Mouse (Mus musculus) intestine, embryonic 15.5 days (tissue): Measurements from ENCODE around the gene Klrb1c. TPM values are rescaled to one million over a fixed set of nuclear protein-coding genes. Genes with fewer than 3 reads are reported as not detected.
A peak's percentile ranks its signal among the peaks of the same experiment; 100 is the strongest.
"Not testable (repeated sequence)": the region's sequence is repeated elsewhere in the genome, so short reads cannot be mapped to it uniquely, and the experiment has no call there.

Experiments used
- ATAC-seq: fragments of 200-750 bp; cut with Nextera tagmentation; 2 replicates; pipeline ENCODE4 v1.8.0; 2017; ENCODE audit warnings: moderate TSS enrichment, moderate library complexity
- H3K27ac ChIP-seq: fragments of 300-500 bp; sonication (generic); 2 replicates; pipeline ENCODE4 v1.5.1; 2015; ENCODE audit warnings: mild to moderate bottlenecking, inconsistent platforms
- H3K27me3 ChIP-seq: fragments of 300-500 bp; sonication (generic); replicated peaks from 2 replicates; pipeline ENCODE4 v1.6.1; 2015; ENCODE audit warnings: inconsistent platforms
- H3K36me3 ChIP-seq: fragments of 300-500 bp; sonication (generic); 2 replicates; pipeline ENCODE4 v1.6.1; 2015; ENCODE audit warnings: inconsistent platforms
- H3K4me1 ChIP-seq: fragments of 300-500 bp; sonication (generic); replicated peaks from 2 replicates; pipeline ENCODE4 v1.6.1; 2015; ENCODE audit warnings: inconsistent platforms
- H3K4me2 ChIP-seq: fragments of 300-500 bp; sonication (generic); replicated peaks from 2 replicates; pipeline ENCODE4 v1.6.1; 2015; ENCODE audit warnings: mild to moderate bottlenecking, inconsistent platforms
- H3K4me3 ChIP-seq: fragments of 300-500 bp; sonication (generic); replicated peaks from 2 replicates; pipeline ENCODE4 v1.5.1; 2015; ENCODE audit warnings: inconsistent platforms
- H3K9ac ChIP-seq: fragments of 300-500 bp; sonication (generic); 2 replicates; pipeline ENCODE4 v1.6.1; 2015; ENCODE audit warnings: inconsistent platforms
- H3K9me3 ChIP-seq: fragments of 300-500 bp; sonication (generic); 2 replicates; pipeline ENCODE4 v1.6.1; 2016; ENCODE audit warnings: inconsistent platforms
- WGBS: fragments of 180-500 bp; shearing (Covaris S2); methylation state at CpG from one replicate; pipeline ENCODE4 v1.1.7; 2015; 5-methylcytosine and 5-hydroxymethylcytosine counted together
- polyA plus RNA-seq: library from polyadenylated mRNA; unstranded; fragments of >200 nt; fragmentation: Nextera tagmentation; extraction: Ambion mirVana; gene quantifications from 2 replicates; pipeline ENCODE4 v1.2.1, GENCODE M21; 2015

Gene Klrb1c
- polyA plus RNA-seq, 1 experiment from 2014 or later: 0.34 TPM

DNA sequence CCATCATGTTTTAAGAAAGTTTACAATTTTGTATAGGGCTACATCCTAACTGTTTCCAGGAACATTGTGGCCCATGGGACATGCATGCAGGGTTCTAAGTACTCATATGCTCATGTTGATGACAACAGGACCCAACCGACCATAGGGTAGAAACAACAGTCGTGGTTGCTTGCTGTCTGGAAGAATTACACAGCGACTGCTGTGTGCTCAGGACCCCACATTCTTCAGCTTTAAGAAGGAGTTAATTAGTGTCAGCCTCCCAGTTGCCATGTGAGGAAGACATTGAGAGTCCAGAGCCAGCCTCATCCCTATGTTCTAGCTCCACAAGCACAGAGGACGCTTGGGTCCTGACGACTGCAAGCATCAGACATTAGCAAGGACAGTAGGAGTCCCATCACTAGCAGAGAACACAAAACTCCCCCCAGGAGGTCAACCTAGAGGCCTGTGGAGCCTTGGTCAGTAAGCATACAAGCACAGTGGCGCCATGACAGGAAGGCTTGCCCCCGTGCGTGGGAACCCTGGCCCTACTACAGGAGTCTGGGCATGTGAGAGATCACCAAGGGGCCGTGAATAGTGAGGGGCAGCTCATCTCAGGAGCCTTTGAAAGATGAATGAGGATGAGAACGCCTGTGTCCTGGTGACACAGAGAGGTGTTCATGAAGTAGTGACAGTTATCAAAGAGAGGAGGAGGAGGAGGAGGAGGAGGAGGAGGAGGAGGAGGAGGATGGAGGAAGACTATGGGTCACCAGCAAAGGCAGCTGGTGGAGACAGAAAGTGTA lies 25.9 kb downstream of the Klrb1c start:
- H3K9me3 ChIP-seq, ATAC-seq, H3K27me3 ChIP-seq, H3K4me1 ChIP-seq, H3K27ac ChIP-seq, H3K36me3 ChIP-seq, H3K9ac ChIP-seq: not testable (repeated sequence)
- 76% methylated on average over 9 of the region's 10 CpGs for WGBS
- Histone ChIP-seq H3K4me3 (peak overlapping the region; percentile 54), H3K4me2 (peak overlapping the region; percentile 74)

DNA sequence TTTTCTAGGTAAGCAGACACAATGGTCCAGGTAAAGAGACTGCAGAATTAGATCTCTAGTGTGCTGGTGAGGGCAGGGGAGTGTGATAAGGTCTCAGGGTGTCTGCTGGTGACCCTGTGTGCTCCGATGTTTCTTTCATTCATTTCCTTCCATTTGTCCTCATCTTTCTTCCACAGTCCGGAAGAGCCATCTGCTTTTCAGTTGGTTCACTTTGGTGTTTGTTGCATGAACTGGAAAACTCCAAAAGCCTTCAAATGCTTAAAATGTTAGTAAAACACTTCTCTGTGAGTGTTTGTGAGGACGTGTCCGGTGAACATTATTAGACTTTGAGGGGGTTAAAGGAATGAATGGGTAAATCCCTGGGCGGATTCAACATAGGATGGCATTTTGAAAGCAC lies 27.9 kb downstream of the Klrb1c start:
- Histone ChIP-seq H3K4me3 (peak overlapping the region; percentile 63), H3K9ac (peak overlapping the region; percentile 30), H3K9me3 (no peaks in the 10 kb centered on the region), H3K27me3 (no peaks in the 10 kb centered on the region), H3K4me1 (peaks cover 3% of the 10 kb centered on the region; the same call in 1 of the 2 replicates), H3K27ac (no peak overlapping the region; the same call in 1 of the 2 replicates), H3K36me3 (no peaks in the 10 kb centered on the region), H3K4me2 (peak overlapping the region; percentile 51)
- WGBS: 41% methylated on average over 5 of the region's 5 CpGs
- ATAC-seq: no peak

DNA sequence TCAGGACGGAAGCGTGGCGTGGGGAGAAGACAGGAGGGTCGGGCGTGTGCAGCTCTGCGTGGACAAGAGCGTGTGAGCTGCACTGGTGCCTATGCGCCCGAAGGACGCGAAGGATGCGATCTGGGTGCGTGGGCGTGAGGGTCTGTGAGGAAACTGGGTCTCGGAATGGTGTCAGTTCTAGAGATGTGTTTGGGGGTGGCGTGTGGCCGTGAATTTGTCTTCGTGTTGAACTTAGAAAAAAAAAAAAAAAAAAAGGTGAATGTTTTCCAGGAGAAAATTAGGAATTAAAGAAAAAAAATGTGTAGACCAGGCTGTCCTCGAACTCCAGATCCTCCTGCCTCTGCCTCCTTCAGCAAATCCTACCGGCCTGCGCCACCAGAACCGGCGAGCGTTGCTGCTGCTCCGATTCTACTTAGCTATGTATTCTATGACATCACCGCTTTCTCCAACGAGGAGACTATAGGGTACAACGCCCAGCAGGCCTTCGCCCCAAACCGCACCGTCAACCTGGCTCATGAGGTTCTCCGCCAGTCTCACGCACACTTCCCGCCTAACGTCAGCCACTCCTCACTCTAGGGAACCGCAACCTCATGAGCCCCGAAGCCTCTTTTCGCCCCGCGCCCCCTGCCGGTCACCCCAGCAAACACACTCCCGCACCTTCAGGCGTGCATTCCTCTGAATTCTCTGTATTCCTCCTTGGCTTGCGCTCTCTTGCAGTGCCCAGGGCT lies 28.4 kb downstream of the Klrb1c start:
- H3K9ac ChIP-seq: peak overlapping the region; percentile 59
- ATAC-seq: peak; percentile 75
- H3K4me2 ChIP-seq: peak overlapping the region; percentile 51
- peak overlapping the region; percentile 85 for H3K27ac ChIP-seq
- H3K36me3 ChIP-seq, H3K9me3 ChIP-seq, H3K4me1 ChIP-seq, H3K27me3 ChIP-seq: not testable (repeated sequence)
- under 1% methylated on average over 44 of the region's 44 CpGs for WGBS
- peak overlapping the region; percentile 63 for H3K4me3 ChIP-seq

DNA sequence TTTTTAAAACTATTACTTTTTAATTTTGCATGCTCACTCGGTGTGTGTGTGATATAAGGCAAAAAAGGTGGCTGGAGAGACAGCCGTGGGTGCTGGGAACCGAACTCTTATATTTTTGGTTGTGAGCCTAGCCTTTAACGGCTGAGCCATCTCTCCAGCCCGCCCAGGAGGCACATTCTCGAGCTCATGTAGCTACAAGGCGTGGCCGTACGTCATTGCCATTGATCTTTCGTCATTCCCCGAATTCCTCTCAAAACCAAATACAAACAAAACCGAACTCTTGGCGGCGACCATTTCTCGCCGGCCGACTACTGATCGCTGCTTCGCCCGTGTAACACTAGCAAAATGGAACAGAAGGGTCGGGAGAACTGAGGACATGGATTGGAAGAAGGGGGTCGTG lies 29.0 kb downstream of the Klrb1c start:
- H3K36me3 ChIP-seq, H3K27me3 ChIP-seq, H3K9me3 ChIP-seq, H3K4me1 ChIP-seq: not testable (repeated sequence)
- H3K9ac ChIP-seq: peak overlapping the region; percentile 59
- ATAC-seq: peak; percentile 38
- under 1% methylated on average over 22 of the region's 22 CpGs for WGBS
- peak overlapping the region; percentile 47 for H3K4me2 ChIP-seq
- H3K4me3 ChIP-seq: peak overlapping the region; percentile 63
- peak overlapping the region; percentile 85 for H3K27ac ChIP-seq

DNA sequence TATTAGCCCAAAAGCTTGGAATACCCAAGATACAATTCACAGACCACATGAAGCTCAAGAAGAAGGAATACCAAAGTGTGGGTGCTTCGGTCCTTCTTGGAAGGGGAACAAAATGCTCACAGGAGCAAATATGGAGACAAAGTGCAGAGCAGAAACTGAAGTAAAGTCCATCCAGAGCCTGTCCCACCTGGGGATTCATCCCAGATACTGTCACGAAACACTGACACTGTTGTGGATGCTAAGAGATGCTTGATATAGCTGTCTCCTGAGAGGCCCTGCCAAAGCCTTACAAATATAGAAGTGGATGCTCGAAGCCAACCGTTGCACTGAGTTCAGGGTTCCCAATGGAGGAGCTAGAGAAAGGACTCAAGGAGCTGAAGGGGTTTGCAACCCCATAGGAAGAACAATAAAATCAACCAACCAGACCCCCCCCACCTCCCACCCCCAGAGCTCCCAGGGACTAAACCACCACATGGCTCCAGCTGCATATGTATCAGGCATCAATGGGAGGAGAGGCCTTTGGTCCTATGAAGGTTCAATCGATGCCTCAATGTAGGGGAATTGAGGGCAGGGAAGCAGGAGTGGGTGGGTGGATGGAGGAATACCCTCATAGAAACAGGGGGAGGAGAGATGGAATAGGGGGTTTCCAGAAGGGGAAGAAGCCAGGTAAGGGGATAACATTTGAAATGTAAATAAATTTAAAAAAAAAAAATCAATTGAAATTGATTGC lies 29.6 kb downstream of the Klrb1c start:
- WGBS: 85% methylated on average over 5 of the region's 5 CpGs
- Histone ChIP-seq H3K4me2 (0 out of 2 replicates have a peak overlapping the region, but pooled peaks have one; percentile 30), H3K4me3 (no peak overlapping the region), H3K9me3 (no peaks in the 10 kb centered on the region), H3K27me3 (no peaks in the 10 kb centered on the region), H3K9ac (no peak overlapping the region), H3K4me1 (peaks cover 6% of the 10 kb centered on the region; the same call in 1 of the 2 replicates), H3K36me3 (no peaks in the 10 kb centered on the region), H3K27ac (no peak overlapping the region)
- ATAC-seq: no peak

DNA sequence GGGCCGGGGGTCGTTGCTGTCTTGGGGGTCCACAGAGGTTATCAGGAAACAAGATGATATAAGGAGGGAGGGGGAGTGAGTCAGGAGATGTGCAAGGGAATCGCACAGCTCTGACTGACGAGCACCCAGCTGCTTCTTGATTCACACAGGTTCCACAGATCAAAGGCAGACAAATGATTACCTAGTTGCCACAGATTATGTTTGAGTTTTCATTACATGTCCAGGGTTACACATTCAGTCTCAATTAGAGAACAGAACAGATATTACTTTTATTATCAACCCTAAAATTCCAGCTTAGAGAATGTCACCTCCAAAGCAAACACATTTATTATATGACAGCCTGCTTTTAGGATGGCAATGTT lies 33.6 kb downstream of the Klrb1c start:
- H3K9me3 ChIP-seq, H3K36me3 ChIP-seq, H3K27ac ChIP-seq, H3K9ac ChIP-seq, H3K4me2 ChIP-seq, H3K4me3 ChIP-seq, H3K27me3 ChIP-seq, H3K4me1 ChIP-seq: not testable (repeated sequence)
- 20% methylated on average over 4 of the region's 4 CpGs for WGBS
- ATAC-seq: peak; percentile 34

DNA sequence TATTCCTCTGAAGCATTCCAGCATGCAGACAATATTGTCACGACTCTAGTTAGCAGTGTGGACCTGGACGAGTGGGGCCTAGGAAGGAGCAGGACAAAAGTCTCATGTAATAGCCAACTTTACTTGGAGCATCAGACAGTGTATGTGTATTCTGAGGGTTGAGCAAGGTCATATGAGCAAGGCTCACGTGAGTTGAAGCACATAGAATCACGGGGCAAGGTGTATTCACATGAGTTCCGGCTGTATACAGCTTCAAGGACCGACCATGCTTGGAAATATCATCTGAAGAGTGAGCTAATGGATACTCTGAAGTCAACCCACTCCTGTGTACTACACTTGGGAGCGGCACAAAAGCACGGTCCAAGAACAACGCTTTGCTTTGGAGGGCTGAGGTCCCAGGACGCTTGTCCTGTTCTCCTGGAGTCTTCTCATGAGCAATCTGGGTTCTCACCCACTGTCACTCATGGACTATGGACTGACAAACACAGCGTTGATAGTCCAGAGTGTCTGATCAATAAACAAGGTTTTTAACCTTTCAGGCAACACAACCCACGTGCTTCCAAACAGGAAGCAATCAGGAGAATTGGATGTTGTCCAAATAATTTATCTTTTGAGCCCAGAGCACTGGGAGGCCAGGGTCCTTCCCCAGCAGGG lies 34.1 kb downstream of the Klrb1c start:
- not testable (repeated sequence) for H3K4me3 ChIP-seq, H3K27me3 ChIP-seq, H3K4me1 ChIP-seq, H3K36me3 ChIP-seq, H3K9ac ChIP-seq, H3K9me3 ChIP-seq
- Histone ChIP-seq H3K4me2 (peak overlapping the region; percentile 43; the same call in 1 of the 2 replicates), H3K27ac (peak overlapping the region; percentile 71)
- peak; percentile 65 for ATAC-seq
- 55% methylated on average over 12 of the region's 12 CpGs for WGBS

DNA sequence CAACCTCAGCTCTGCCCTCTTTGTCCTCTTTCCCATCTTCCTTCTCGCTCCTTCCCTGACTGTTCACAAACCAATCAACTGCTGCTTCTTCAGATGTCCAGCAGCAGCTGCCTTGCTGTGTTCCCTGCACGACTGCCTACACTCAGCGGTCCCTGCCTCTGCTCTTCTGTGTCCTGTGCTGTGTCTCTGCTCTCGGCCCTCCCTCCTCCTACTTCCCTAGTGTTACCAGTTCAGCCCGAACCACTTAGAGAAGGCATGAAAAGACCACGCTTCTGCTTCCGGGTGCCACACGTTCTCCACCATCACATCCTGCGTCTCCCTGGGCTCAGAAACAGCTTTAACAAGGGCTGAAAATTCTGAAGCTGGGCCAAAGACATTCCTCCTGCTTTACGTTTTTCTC lies 34.8 kb downstream of the Klrb1c start:
- not testable (repeated sequence) for H3K4me1 ChIP-seq, H3K36me3 ChIP-seq, H3K9me3 ChIP-seq, H3K4me3 ChIP-seq, H3K9ac ChIP-seq, H3K27me3 ChIP-seq
- Histone ChIP-seq H3K4me2 (peak overlapping the region; percentile 43), H3K27ac (peak overlapping the region; percentile 71)
- 19% methylated on average over 10 of the region's 10 CpGs for WGBS
- peak; percentile 79 for ATAC-seq

DNA sequence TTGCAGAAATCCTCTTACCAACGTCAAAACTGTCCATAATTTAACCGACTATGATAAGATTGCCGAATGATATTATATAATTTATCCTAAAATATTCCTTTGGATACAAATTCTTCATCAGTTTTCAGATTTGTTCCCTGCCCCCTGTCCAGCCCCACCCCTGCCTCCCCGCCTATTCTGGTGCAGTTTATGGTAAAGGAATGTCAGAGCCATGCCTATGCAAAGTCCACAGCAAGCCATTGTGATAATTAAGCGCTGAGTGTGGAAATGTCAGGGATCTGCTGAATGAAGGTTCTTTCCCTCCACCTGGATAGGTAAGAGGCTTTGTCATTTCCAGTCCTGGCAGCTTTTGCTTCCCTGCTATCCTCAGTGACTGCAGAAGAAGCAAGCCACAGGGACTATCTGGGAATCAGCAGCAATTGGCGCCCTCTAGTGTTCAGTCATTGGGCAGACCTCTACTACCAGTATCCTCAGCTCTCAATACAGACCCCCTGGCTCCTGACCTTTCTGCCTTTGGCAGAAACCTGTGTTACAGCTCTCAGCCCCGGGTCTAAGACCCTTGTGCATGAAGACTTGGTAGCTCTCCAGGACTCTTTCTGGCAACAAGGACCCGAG lies 35.3 kb downstream of the Klrb1c start:
- not testable (repeated sequence) for H3K4me3 ChIP-seq, H3K9ac ChIP-seq
- WGBS: 35% methylated on average over 8 of the region's 8 CpGs

DNA sequence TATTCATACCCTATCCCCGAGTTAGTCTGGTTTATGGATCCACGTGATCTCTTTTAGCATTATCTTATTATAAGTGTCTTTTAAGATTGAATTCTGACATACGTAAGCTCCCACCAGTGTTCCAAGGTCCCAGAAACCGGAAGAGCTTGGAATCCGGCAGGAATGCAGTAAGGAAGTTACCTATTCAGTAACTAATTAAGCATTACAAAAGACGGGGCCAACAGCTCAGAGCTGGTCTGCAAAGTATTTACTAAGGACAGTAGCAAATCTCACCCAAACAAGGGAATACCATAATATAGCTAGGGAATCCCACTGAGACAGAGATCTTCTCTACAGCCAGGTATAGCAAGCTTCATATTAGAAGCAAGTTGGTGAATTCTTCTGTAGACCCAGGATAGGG lies 42.0 kb downstream of the Klrb1c start:
- H3K4me3 ChIP-seq, H3K9ac ChIP-seq, H3K4me1 ChIP-seq, H3K27ac ChIP-seq, H3K36me3 ChIP-seq, H3K9me3 ChIP-seq, ATAC-seq, H3K27me3 ChIP-seq, H3K4me2 ChIP-seq: not testable (repeated sequence)
- WGBS: 77% methylated on average over 6 of the region's 6 CpGs

More for the DNA sequence above, 35.3 kb downstream of the Klrb1c start:
- not testable (repeated sequence) for H3K4me1 ChIP-seq, H3K36me3 ChIP-seq, H3K9me3 ChIP-seq, H3K27me3 ChIP-seq
- Histone ChIP-seq H3K4me2 (peak overlapping the region; percentile 43), H3K27ac (0 out of 2 replicates have a peak overlapping the region, but pooled peaks have one; percentile 71)
- peak; percentile 91 for ATAC-seq

DNA sequence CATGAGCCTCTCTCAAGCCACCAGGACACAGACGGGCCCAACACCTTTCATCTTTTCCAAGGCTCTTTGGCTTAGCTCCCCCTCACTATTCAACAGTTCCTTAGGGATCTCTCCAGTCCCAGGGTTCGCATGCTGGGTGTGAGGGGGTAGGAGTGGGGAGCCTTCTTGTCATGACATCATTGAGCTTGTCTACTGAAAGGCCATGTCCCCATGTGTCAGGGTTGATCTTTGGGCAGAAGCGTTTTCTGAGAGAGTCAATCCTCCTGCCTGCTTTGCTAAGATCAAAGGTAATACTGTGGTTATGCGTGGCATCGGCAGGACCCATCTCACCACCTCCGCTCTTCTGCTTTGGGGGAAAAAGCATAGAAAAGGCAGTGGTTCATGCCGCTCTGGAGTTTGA lies 51.6 kb downstream of the Klrb1c start:
- no peak overlapping the region for H3K4me2 ChIP-seq
- no peaks in the 10 kb centered on the region for H3K9me3 ChIP-seq
- H3K9ac ChIP-seq: no peak overlapping the region
- 84% methylated on average over 7 of the region's 7 CpGs for WGBS
- no peaks in the 10 kb centered on the region for H3K36me3 ChIP-seq
- H3K4me3 ChIP-seq: no peak overlapping the region
- no peak for ATAC-seq
- no peaks in the 10 kb centered on the region for H3K4me1 ChIP-seq
- no peak overlapping the region for H3K27ac ChIP-seq
- no peaks in the 10 kb centered on the region for H3K27me3 ChIP-seq

DNA sequence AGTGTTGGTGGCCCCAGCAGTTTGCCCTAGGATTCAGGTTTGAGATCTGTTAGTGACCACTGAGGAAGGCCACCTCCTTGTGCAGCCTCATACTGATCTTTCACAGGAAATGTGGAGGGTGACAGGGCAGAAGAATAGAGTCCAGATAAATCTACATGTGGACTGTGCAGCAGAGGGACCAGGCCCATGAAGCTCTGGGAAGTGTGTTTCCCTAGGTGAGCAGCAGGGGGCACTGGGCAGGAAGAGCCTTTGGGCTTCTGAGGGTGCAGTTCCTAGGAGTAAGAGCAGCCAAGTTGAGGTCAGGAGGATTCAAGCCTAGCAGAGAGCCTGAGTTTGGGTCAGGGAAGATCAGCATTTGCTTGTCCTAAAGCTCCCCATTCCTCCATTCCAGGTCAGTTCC lies 52.9 kb downstream of the Klrb1c start:
- Histone ChIP-seq H3K27ac (no peak overlapping the region), H3K4me3 (no peak overlapping the region), H3K36me3 (no peaks in the 10 kb centered on the region), H3K9ac (no peak overlapping the region), H3K4me1 (no peaks in the 10 kb centered on the region), H3K9me3 (no peaks in the 10 kb centered on the region), H3K4me2 (no peak overlapping the region), H3K27me3 (no peaks in the 10 kb centered on the region)
- no peak for ATAC-seq
